Mouse (Mus musculus): ENCODE results near the gene Clcn7. TPM values are rescaled to one million over a fixed set of nuclear protein-coding genes. Genes with fewer than 3 reads are reported as not detected.
A peak's percentile ranks its signal among the peaks of the same experiment; 100 is the strongest.
"Not testable (repeated sequence)": the region's sequence is repeated elsewhere in the genome, so short reads cannot be mapped to it uniquely, and the experiment has no call there.

The Clcn7 gene
- total RNA-seq, 2 experiments from 2014 or later: 13.7 to 14.9 TPM

- no peak for DNase-seq
- intact Hi-C loops (cut with DNase I): no loop called here
Measured at GRCm38 (mm10) chr17:25123979-25124378, 9.2 kb upstream of the Clcn7 start.

DNA sequence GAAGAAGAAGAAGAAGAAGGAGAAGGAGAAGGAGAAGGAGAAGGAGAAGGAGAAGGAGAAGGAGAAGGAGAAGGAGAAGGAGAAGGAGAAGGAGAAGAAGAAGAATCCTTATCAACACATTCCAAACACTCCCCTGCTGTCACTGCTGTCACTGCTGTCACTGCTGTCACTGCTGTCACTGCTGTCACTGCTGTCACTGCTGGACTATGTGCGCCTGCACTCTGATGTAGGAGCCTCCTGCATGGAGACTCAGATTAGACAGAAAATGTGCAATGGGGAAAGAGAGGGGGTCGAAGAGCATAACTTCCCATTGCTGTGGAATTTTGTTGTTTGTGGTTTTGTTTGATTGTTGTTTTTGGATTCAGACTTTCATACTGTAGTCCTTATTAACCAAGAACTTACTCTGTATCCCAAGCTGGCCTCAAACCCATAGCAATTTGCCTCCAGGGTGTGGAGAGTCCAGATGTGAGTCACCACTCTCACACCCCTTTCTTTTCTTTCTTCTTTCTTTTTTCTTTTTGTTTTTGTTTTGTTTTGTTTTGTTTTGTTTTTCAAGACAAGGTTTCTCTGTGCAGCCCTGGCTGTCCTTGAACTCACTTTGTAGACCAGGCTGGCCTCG, 7.6 kb upstream of the Clcn7 start:
- intact Hi-C loops (cut with DNase I); DNase-seq: not testable (repeated sequence)

- no peak for DNase-seq
- intact Hi-C loops (cut with DNase I): no loop called here
Measured at GRCm38 (mm10) chr17:25127079-25127478, 6.1 kb upstream of the Clcn7 start.

- intact Hi-C loops (cut with DNase I): no loop called here
- no peak for DNase-seq
Measured at GRCm38 (mm10) chr17:25127681-25128080, 5.5 kb upstream of the Clcn7 start.

- DNase-seq: no peak
- intact Hi-C loops (cut with DNase I): no loop called here
Measured at GRCm38 (mm10) chr17:25130060-25130459, 3.1 kb upstream of the Clcn7 start.

- intact Hi-C loops (cut with DNase I): no loop called here
Measured at GRCm38 (mm10) chr17:25135622-25136021, 2.4 kb downstream of the Clcn7 start.

DNA sequence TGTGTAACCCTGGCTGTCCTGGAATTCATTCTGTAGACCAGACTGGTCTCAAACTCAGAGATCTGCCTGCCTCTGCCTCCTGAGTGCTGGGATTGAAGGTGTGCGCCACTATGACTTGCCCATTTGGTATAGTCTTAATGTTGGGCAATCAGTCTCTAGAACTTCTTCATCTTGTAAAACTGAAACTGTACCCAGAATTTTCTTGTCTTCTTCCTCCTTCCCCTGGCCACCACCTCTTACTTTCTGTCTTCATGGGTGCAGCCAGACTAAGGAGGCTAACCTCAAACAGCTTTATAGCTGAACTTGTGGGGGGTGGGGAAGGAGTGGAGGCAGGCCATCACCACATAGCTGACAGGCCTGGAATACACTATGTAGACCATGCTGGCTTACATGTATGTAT, 5.6 kb downstream of the Clcn7 start:
- DNase-seq: no peak
- intact Hi-C loops (cut with DNase I): no loop called here

More at GRCm38 (mm10) chr17:25135622-25136021, 2.4 kb downstream of the Clcn7 start:
- no peak for DNase-seq

GRCm38 (mm10) chr17:25139960-25140359, 6.8 kb downstream of the Clcn7 start:
- no peak for DNase-seq
- intact Hi-C loops (cut with DNase I): no loop called here

DNA sequence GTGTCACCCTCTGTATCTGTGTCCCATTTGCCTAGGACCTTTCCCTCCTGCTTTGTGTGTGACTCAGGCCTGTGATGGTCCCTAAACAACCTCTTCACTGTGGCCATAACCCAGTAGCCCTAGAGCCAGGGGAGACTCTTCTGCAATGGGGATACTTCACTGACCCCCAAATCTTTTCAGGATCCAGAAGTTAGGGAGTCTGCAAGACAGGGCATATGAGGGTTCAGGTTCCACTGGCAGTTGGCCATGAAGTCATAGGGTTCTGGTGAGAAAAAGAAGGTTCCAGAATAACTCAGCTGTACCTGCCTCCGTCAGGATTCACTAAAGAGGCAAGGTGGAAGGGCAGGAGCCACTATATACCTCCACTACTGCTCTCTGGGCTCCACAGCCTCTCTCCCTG, 29.0 kb downstream of the Clcn7 start, which contains the start of gene Ccdc154:
Gene Ccdc154, plus strand, starts transcription at position 301 of the 400 bp plus-strand sequence.
- DNase-seq: no peak
- intact Hi-C loops (cut with DNase I): no loop called here

DNA sequence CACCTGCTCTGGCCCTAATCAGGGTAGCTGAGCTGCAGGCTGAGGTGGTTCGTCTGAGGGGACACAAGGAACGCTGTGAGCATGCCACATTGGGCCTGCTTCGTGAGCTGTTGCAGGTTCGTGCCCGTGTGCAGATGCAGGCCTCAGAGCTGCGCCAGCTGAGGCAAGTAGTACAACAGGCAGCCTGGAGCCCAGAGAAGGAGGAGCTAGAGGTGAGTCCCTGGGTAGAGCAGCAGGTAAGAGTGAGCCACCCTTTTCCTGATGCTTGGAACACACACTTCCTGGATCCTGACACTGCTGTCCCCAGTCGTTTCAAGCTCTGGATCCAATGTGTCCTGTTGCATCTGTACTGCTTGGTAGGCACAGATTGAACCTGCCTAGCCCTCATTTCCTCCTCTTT, 30.2 kb downstream of the Clcn7 start:
- DNase-seq: no peak
- intact Hi-C loops (cut with DNase I): no loop called here

DNA sequence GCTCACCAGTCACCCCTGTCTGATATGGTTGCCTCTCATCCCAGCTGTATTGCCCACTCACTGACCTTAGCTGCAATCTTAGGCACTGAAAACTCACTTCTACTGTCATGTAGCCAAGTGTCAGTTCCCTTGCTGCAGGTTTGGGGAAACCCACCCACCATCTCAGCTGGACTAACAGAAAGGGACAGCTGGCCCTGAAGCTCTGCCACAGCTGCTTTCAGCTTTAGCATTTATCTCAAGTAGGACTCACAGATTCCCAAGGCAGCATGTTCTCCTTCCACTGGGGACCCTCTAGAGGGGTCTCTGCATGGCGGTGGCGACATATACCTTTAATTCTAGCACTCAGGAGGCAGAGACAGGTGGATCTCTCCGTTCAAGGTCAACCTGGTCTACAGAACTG, 31.6 kb downstream of the Clcn7 start:
- intact Hi-C loops (cut with DNase I): no loop called here
- DNase-seq: no peak

DNA sequence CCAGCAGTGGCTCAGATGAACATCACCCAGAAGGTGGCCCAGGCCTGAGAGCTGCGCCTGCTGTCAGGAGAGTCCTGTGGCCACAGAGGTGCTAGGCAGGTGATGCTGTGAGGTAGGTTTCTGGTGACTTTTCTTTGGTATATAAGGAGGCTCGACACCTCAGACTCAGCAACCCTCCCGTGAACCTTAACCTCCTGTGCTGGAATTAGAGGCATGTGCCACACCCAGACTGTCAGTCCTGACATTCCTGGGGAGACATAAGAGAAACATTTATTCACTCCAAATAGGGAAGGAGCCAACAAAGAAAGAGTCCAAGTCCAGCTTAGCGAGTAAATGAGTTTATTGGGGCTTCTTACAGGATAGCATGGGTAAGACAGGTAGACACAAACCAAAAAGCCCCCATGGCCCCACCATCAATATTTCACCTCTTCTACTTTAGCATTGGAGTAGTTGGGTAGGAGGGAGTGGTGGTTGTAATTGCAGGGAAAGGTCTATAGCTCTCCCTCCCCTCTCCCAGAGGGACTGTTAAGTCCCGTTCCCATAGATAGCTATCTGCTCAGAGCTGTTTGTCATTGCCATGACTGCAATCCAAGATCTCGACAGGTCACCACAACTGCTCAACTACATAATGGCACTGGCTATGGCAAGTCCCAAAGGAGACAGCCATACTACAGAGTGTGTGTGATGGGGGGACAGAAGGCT, 32.9 kb downstream of the Clcn7 start:
- DNase-seq: no peak
- intact Hi-C loops (cut with DNase I): no loop called here

- no peak for DNase-seq
- intact Hi-C loops (cut with DNase I): no loop called here
Measured at GRCm38 (mm10) chr17:25169706-25170105, 36.5 kb downstream of the Clcn7 start.

- DNase-seq: no peak
- intact Hi-C loops (cut with DNase I): no loop called here
Measured at GRCm38 (mm10) chr17:25172558-25172957, 39.4 kb downstream of the Clcn7 start.

- no peak for DNase-seq
- intact Hi-C loops (cut with DNase I): no loop called here
Measured at GRCm38 (mm10) chr17:25175411-25175810, 42.2 kb downstream of the Clcn7 start, which contains the start of gene Gm38655. Gm38655 (minus strand) TSS chr17:25175471.

DNA sequence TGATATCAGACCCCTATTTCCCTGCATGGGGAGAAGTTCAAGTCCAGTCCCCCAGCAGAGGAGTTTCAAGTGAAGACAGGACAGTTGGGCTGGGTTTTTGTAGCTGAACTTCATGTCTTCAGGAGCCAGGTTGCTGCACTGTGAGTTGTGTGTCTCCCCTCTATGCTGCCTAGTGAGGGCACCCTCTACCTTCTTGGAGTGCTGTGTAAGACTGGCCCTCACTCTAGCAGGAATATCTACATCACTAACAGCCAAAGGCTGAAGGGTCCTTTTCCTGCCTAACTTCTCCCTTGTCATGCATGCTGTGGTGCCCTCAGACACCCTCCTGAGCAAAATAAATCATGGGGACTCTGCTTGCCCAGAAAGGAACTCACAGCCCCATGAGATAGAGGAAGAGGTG, 50.0 kb downstream of the Clcn7 start:
- intact Hi-C loops (cut with DNase I): loop anchor here (5.0 kb wide), 1 partner anchor 66 kb away; the partner anchor contains the start of gene Telo2
- no peak for DNase-seq

GRCm38 (mm10) chr17:25184129-25184691, 51.0 kb downstream of the Clcn7 start, which contains the start of gene BC003965:
BC003965 (plus strand) TSS chr17:25184554.
- DNase-seq: peak; percentile 94 to 96
- intact Hi-C loops (cut with DNase I): loop anchor here (5.0 kb wide), 1 partner anchor 67 kb away; the partner anchor contains the start of gene Telo2

DNA sequence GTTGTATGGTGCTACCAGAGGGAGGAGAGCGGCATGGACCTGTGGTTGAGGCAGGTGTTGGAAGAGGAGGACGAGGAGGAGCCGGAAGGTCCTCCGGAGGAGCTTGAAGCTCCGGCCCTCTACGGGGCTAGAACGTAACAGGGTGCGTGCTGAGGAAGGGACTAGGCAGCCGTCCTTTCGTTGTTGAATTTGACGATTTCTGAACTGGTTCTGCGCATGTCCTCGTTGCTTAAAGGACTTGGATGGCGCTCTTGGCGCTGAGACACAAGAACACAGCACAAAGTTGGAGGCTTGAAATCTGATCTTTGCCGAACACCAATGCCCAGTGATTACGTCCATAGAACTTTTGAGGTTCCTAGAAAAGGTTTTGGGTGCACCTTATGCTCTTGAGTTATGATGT, 51.8 kb downstream of the Clcn7 start:
- DNase-seq: no peak
- intact Hi-C loops (cut with DNase I): loop anchor here (5.0 kb wide), 2 partner anchors 68 to 87 kb away; partner anchors contain the start of genes Telo2 and Ube2i

GRCm38 (mm10) chr17:25187784-25188149, 54.6 kb downstream of the Clcn7 start:
- DNase-seq: no peak
- intact Hi-C loops (cut with DNase I): loop anchor here (5.0 kb wide), 1 partner anchor 85 kb away; the partner anchor contains the start of gene Ube2i

DNA sequence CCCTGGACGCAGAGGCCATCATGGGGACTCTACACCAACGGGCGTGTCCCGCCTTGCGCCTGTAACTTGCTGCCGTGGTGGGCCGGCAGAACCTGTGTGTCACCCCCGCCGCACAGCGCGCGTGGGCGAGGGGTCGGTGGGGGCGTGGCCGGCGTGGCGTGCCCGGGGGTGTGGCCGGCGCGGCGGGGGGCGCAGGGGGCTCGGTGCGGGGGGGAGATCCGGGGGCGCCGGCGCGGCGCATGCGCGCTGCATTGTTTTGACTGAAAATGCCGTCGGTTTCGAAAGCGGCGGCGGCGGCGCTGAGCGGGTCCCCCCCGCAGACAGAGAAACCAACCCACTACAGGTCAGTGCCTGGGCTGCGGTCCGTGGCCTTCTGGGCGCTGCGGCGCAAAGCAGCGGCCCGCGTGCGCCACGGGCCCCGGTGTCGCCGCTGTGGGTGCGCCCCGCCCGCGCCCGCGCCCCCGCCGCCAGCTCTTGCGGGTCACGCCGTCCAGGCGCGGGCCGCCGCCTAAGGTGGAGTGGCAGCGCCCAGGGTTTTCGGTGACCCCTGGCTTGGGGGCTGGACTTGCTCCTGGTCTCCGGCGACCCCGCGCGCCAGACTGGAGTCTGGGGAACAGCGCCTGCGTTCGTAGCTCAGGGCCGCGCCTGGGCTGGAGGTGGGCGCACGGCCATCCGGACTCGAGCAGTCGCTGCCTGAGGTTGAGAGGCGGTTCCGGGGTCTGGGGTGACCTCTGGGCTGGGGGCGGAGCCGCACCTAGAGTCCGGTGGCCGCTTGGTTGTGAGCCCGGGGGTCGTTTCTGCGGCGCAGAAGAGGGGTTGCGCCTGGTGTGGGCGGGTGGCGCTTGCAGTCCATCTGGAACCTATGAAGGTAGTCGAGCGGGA, 55.2 kb downstream of the Clcn7 start, which contains the start of gene Unkl:
Gene Unkl, plus strand, starts transcription at position 248 of the 882 bp plus-strand sequence.
- peak; percentile 66 to 72 for DNase-seq
- intact Hi-C loops (cut with DNase I): loop anchor here (5.0 kb wide), 1 partner anchor 84 kb away; the partner anchor contains the start of gene Ube2i

All from gastrocnemius, postnatal 36 days (tissue).